Mouse (Mus musculus): ENCODE results near the gene Gm42742.

Gm42742 gene

DNA sequence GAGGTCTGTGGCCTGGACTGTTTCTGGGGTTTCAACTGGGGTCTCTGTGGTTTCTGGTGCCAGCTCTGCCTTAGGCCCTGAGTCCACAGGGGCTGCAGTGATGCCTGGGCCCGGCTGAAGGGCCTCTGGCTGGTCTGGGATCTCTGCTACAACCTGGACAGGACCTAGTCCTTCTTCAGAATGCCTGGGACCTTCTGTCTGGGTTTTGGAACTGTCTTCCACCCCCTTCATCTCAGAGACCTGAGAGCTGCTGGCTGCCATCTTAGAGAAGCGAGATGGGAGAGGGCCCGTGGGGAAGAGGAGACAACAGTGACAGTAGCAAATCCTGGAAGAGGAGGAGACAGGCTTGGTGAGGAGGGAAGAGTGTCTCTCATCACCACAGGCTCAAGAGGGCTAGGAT is 866 bp downstream of the Gm42742 start:
- DNase-seq (ENCODE audit: low read depth) = no peak

DNA sequence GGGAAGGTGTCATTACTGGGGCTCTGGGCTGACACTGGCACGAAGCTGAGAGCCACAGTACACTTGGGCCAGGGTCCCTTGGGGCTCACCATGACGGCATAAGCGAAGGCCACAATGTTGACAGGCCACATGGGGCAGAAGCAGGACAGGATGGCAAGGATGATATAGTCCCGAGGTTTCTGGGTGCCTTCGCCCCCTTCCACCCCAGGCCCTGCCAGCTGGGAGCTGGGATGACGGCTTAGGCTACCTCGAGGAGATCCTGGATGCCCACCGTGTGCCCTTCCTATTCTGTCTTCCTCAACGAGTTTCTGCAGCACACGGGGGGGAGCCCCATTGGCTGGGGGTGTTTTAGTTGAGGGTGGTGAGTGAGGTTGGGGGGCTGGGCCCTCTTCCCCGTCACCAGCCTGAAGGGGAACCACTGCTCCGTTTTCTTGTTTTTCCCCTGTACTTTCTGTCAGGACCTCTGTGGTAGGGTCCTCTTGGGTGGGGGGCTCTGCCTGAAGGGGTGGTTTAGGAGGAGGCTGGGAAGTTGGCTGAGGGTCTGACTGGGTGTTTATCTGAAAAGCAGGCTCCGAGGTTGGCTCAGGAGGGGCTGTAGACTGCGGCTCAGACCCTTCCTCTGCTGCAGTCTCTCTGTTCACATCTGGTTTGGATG is 1.5 kb downstream of the Gm42742 start:
- DNase-seq (ENCODE audit: low read depth) = no peak

DNA sequence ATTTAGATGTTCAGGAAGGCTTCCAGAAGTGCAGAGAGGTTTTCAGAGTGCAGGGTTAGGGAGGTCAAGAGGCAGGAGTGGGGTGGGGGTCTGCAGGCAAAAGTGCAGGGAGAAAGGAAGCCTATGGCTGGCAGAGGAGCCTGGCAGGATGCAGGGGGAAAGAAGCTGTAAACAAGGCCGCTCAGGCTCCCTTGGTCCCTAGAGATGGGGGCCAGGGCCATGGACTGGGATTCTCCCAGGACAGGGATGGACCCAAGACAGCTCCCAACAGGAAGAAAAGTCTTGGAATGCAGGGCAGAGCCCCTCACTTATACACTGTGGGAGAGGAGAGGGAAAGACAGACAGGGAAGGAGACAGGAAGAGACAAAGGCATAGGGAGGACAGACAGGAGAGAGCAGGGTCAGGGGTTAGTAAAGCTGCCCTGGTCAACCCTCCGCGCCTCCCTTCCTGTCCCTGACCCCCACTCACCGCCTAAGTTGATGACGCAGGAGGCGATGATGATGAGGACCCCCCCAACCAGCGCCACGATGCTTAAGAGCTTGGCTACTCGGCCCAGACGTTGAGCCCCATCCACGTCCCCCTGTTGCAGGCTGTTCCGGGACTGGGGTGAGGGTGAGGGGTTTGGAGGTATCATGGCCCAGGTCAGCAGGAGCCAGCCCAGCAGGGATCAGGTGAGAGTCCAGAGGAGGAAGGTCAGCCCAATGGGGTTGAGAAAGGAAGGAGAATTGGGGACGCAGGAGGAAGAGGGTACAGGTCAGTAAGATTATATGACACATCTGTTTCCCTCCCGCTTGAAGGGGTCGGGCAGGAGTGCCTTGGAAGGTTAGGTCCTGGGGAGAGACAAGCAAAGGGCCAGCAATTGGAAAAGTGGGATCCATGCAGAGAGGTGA is 2.2 kb downstream of the Gm42742 start:
- no peak for DNase-seq (ENCODE audit: low read depth)

DNA sequence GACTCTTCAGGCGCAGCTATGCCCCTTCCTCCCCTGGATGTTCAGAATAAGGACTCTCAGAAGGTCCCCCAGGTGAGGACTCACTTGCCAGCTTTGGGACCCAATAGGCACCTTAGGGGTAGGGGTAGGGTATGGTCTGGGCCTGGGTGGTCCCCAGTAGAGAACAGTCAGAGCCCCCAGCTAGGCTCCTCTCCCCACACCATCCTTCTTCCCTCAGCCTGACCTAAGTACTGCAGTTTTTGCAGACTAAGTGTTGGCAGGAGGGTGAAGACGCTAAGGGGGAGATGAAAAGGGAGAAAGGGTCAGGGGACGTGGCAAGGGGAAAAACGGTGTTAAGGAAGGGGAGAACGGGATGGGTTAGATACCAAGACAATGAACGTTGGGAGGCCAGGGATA is 2.9 kb downstream of the Gm42742 start:
- DNase-seq (ENCODE audit: low read depth) = no peak

DNA sequence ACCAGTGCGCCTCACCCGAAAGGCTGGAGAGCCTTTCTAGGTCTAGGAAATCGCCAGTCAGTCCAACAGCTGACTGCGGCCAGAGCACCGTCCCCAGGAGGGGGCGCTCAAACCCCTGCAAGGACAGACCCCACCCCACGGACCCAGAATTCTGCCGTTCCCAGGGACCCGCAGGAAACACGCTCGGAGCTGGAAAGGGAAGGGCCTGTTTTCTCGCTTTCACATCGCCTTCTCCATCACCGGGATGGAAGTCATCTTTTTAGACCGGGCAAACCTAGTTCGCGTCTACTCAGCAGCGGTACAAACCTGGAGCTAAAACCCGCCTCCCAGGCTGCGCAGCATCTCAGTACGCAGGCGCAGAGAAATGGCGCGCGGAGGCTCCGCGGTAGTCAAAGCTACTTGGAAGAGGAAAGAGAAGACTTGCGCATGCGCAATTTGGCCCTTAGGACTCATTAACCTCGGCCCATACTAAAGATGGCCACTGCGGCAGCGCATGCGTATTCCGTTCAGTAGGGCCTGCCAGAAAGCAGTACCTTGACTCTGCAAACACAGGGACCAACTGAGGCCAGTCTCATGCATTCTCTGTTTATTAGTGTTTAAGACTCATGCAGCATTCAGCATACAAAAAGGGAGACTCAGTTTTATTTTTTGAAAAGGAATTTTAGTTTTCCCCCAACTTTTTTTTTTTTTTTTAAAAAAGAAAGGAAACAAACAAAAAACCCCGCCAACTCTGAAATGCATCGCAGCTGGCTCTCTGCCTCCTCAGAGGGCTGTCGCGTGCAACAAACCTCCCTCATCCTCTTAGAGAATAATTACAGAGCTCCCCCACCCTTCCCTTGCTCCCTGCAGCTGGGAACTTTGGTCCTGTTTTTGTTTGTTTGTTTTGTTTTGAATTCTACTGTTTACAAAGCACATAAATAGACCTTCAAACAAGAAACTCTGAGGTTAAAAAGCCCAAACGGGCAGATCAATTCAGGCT is 3.6 kb downstream of the Gm42742 start, which contains the start of gene Pagr1a:
Gene Pagr1a, minus strand, starts transcription at position 382 of the 979 bp plus-strand sequence.
- peak; percentile 100 for DNase-seq (ENCODE audit: low read depth)

DNA sequence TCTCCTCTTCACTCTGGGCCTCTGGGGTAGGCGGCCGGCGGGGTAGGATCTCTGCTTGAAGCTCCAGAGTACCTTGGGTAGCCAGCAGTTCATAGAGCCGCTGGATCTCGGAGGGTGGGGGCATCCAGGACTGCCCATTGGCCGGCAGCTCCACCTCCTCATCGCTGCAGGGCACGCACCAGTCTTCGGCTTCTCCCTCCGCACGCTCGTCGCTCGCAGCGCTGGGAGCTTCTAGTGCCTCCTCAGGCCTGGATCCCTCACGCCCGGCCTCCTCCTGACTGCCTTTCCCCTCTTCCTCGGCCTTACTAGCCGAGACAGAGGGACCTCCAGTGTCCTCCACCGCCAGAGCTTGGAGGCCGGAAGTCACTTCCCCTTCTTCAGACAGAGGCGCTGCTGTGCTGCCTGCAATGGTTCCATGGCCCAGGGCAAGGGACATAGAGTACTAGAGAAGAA is 4.4 kb downstream of the Gm42742 start:
- DNase-seq (ENCODE audit: low read depth) = no peak

DNA sequence TGATC is 4.6 kb downstream of the Gm42742 start, which contains the start of gene Pagr1b:
Gene Pagr1b, minus strand, starts transcription at position 4 of the 5 bp plus-strand sequence.
- DNase-seq (ENCODE audit: low read depth) = no peak

DNA sequence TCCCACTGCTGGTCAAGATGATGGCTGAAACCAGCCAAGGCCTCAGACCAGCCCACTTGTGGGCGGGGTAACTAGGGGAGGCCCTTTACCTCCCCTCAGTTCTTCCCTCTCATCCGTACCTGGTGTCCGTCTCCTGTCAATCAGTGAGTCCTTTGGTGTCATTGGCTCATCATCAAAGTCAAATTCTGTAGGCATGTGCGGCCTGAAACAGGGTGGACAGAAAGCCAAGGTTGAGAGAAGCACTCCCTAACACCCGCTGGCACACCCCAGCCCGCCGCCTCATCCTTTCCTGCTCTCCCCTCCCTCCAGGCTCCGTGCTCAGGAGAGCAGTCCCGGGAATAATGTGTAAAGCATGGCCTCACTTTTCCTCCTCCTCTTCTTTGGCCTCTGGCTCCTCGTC is 4.8 kb downstream of the Gm42742 start:
- DNase-seq (ENCODE audit: low read depth) = no peak

DNA sequence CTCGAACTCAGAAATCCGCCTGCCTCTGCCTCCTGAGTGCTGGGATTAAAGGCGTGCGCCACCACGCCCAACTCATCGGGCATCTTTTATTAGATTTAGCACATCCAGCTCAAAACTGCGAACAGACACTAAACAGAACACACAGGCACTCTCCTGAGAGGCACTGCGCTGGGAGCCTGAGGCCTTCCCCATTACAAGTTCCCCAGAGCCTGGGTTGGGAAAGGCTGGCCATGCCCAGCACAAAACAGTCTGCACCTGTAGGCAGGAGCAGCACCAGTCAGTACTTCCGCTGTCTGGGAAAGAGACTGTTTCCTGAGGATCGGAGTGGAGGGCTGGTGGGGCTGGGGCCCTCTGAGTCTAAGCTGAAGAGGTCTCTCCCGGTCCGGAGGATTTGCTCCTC is 5.9 kb downstream of the Gm42742 start:
- DNase-seq (ENCODE audit: low read depth) = no peak

DNA sequence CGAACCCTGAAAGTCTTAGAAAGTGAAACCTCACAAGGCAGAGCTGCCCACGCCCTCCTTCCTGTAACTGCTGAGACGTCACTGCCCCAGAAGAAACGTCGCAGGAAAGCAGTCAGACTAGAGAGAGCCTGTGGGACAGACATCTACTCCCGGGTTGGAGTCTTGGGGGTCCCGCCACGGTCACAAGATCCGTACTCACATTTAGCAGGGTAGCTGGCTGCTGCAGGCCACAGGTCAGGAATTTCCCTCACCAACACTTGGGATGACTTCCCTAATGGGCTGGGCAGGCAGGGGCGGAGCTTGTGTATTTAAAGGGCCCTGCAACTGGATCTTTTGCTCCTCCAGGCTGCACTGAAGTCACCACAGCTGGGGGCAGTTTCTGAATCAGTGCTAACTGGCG is 6.6 kb downstream of the Gm42742 start, which contains the start of gene Mvp:
Gene Mvp, minus strand, starts transcription at position 302 of the 400 bp plus-strand sequence.
- DNase-seq (ENCODE audit: low read depth) = no peak

DNA sequence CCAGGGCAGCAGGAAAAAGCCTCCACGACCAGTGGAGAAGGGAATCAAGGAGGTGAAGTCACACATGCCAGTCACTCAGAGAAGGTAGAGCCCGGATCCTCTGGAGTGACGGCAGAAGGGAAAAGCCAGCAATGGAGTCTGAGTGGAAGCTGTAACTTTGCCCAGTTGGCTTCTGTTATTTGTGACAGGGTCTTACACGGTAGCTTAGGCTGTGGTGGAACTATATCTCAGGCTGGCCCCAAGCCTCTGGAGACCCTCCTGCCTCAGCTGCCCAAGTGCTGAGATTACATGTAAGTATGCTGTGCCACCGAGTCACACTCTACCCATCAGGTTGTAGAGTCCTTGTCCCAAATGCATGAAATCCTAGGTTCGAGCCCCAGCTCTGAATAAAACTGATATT is 7.5 kb downstream of the Gm42742 start:
- DNase-seq (ENCODE audit: low read depth) = no peak

DNA sequence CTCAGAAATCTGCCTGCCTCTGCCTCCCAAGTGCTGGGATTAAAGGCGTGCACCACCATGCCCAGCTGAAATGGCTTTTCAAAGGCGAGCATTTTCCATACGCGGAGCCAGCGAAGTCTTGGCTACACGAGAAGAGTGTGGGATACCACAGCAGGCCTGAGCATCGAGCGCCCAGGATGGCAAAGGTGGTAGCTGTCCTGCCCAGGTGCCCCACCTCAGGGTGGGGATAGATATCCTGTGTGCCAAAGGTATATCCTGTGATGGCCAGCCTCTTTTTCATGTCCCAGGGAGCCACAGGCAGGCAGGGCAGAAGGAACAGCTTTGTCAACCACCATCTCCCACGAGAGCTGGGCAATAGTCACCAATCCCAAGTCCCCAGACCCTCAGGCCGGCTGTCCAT is 8.1 kb downstream of the Gm42742 start:
- DNase-seq (ENCODE audit: low read depth) = no peak

DNA sequence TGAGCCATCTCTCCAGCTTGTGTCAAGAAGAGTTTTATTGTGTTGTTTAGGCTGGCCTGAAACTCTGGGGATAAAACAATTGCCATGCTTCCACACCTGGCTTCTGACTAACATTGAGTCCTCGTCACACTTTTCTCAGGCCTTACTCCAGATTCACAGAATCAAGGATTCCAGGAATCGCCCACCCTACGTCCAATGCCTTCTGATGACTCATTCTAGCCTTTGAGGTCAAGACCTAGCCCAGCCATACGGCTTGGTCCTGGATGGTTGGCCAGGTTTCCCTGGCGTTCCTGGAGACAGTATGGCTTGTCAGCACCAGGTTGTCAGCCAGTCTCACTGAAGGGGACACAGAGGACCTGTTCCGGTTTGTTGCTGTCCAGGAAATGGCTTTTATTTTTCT is 8.5 kb downstream of the Gm42742 start:
- no peak for DNase-seq (ENCODE audit: low read depth)

DNA sequence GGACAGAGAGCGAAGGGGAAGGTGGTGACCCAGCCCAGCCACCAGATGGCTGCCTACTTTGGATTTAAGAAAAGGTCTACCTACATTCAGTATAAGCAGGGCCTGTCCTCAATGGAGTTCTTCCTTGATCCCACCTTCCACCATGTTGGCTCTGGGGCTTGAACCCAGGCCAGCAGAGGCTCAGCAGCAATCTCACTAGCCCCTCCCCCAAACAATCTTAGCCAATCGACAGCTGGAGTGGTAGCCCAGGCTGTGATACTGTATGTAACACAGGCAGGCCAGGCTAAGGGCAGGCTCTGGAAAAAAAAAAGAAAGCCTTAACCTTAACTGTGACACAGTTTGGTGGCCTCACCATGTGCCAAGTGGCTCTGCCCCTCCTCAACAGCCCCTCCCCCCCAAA is 9.2 kb downstream of the Gm42742 start:
- no peak for DNase-seq (ENCODE audit: low read depth)

DNA sequence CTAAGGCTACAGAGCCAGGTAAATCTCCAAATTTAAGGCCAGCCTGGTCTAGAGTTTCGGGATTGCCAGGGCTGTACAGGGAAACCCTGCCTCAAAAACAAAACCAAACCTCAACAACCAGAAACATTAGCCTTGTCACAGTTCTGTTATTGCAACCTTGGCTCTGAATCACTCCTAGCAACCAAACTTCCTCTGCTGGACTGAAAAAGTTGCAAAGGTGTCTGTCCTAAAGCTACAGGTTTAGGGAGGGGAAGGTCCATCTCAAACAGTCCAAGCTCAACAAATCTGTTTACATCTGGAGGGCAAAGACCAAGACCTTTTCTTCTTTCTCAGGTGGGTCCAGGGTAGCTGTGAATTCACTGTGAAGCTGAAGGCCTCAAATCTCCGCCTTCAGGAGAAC is 9.8 kb downstream of the Gm42742 start:
- no peak for DNase-seq (ENCODE audit: low read depth)

DNA sequence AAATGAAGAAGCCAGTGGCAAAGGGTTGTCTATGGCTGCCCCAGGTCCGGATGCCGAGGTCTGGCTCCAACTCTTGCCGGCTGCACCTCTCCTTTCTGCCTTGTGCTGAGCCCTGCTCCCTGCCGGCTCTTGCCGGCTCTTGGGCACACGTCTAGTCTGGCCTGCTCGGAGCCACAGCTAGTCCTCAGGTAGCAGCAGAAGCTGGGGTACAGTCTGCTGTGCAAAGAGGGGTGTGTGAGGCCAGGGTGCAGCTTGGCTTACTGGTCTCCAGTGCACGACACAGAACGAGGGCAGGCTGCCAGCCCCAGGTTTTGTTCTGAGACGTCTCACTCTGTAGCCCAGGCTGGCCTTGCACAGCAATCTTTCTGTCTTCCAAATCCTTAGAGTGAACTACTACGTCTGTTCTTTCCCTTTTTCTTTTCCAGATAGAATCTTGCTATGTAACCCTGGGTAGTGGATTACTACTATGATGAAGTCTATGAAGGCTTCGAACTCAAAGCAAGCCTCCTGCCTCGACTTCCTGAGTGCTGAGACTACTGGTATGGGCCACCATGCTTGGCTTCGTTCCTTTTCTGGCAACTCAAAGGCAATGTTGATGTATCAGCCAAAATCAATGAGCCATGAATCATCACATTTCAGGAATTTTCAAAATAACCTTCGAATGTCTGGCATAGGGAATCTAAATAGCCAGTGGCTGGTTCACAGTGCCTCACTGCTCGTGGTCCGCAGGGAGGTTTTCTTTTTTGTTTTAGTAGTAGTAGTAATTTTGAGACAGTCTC is 11.4 kb downstream of the Gm42742 start:
- DNase-seq (ENCODE audit: low read depth) = no peak

DNA sequence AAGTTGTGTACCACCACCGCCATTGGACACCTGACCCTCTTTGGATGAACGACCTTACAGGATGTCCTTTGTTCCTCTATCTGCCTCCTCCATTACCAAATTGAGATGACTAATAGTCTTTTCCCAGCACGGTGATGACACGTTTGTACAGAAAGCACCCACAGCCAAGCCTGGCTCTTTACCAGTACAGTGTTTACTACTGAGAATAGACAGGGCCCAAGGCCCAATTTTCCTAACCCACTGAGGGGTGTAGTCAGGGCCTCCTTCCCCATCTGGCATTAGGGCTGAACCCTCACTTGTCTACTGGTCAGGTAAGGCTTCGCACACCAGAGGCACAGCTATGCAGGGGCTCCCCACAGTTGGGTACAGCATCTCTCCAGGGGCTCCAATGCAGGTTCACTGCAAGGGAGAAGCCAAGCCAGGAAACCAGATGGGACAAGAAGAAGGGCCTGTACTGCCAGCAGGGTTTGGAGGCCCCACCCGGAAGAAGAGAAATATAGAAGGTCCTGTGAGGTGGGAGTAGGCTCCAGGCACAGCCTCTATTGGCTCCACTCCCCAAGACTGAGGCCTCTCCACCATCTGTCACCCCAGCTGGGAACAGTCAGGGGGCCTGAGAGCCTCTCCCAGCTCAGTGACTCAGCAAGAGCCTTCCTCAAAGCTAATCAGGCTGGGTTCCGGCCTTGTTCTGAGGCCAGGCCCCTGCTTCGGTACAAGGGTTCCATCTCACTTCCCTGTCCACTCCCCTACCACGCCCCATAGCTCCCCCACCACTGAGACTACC is 12.5 kb downstream of the Gm42742 start:
- peak; percentile 63 for DNase-seq (ENCODE audit: low read depth)

DNA sequence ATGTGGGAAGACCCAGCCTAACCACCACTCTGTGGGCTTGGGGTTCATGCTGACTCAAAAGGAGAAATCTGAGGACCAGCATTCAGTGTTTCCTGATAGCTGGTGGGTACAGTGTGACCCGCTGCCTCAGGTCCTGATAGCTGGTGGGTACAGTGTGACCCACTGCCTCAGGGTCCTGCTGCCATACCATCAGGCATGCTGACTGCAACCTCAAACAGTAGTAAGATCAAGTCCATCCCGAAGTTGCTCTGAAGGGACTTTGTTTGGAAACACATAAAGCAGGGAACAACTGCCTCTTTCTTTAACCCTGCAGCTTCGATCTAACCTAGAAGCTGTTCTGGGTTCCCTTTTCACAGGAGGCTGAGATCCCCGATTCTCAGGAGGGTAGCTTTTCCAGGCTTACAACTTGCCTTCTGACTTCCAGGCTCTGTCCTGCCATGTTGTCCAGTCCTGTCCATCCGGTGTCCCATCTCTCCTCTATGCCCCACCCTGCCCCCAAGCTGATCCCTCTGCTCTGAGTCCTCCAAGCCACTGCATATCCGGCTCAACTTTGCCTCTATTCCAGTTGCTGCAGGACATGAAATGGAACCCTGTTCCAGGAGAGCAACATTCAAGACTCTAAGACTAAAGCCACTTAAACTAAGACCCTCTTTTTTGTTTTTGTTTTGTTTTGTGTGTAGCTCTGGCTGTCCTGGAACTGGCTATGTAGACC is 13.4 kb downstream of the Gm42742 start:
- DNase-seq (ENCODE audit: low read depth) = no peak

DNA sequence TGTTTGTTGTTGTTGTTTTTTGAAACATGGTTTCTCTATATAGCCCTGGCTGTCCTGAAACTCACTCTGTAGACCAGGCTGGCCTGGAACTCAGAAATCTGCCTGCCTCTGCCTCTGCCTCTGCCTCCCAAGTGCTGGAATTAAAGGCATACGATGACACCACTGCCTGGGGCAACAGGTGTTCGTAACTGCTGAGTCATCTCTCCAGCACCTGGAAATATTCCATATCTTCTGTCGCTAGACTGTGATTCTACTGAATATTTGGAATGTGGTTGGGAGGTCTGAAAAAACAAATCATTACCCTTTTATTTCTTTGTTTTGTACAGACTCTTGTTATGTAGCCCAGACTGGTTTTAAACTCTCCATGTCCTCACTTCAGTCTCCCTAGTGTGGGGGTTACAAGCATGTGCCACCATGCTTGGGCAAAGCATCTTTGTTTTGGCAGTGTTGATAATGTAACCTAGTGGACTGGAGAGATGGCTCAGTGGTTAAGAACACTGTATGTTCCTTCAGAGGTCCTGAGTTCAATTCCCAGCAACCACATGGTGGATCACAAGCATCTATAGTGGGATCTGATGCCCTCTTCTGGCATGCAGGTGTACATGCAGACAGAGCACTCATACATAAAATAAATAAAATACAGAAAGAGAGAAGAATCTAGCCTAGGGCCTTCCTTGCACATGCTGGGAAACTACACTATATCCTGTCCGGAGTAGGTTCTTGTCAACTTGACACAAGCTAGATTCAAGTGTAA is 16.6 kb downstream of the Gm42742 start:
- no peak for DNase-seq (ENCODE audit: low read depth)

DNA sequence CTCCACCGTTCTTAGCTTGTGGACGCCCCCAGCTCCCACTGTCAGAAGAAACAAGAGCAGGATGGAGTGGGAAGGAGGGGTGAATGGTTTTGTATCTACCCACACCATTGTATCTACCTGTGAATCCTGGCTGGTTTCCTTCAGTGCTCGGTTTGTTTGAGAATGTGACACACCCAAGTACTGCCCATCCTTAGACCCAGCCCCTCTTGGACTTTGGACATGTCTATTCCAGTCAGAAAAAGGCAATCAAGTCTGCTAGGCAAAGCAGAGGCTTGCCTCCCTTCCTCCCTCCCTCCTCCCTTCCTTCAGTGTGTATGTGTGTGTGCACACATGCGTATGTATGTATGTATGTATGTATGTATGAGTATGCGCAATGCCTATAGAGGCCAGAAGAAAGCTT is 17.3 kb downstream of the Gm42742 start:
- DNase-seq (ENCODE audit: low read depth) = no peak

Measured in c-Kit-positive CD71-positive TER-119-negative erythroid progenitor cells, embryonic 14.5 days (primary cell).